Mouse (Mus musculus): ENCODE data around the gene Fggy.

Gene Fggy

GRCm38 (mm10) chr4:95597208-95597607 lies 39.9 kb downstream of the Fggy start:
- DNase-seq, result no peak

GRCm38 (mm10) chr4:95601776-95602175 lies 44.5 kb downstream of the Fggy start:
- DNase-seq, result no peak

GRCm38 (mm10) chr4:95603254-95603653 lies 45.9 kb downstream of the Fggy start:
- DNase-seq, result no peak

- no peak for DNase-seq
These were observed 53.4 kb downstream of the Fggy start for GRCm38 (mm10) chr4:95610663-95611062.

GRCm38 (mm10) chr4:95611390-95611789 lies 54.1 kb downstream of the Fggy start:
- DNase-seq, result no peak

- no peak for DNase-seq
These were observed 63.7 kb downstream of the Fggy start for GRCm38 (mm10) chr4:95621046-95621445.

- DNase-seq, result no peak
These were observed 67.4 kb downstream of the Fggy start for GRCm38 (mm10) chr4:95624696-95625095.

- no peak for DNase-seq
These were observed 68.3 kb downstream of the Fggy start for GRCm38 (mm10) chr4:95625651-95626050.

GRCm38 (mm10) chr4:95626186-95626585 lies 68.9 kb downstream of the Fggy start:
- DNase-seq, result no peak

GRCm38 (mm10) chr4:95634903-95635302 lies 77.6 kb downstream of the Fggy start:
- DNase-seq, result no peak

GRCm38 (mm10) chr4:95636937-95637749 lies 79.8 kb downstream of the Fggy start:
- peak; percentile 39 for DNase-seq

GRCm38 (mm10) chr4:95638063-95638462 lies 80.8 kb downstream of the Fggy start:
- no peak for DNase-seq

- no peak for DNase-seq
These were observed 83.5 kb downstream of the Fggy start for GRCm38 (mm10) chr4:95640831-95641230.

- no peak for DNase-seq
These were observed 86.7 kb downstream of the Fggy start for GRCm38 (mm10) chr4:95644048-95644447.

- no peak for DNase-seq
These were observed 91.7 kb downstream of the Fggy start for GRCm38 (mm10) chr4:95648801-95649551.

GRCm38 (mm10) chr4:95649552-95649905 lies 92.2 kb downstream of the Fggy start:
- DNase-seq, result no peak

- no peak for DNase-seq
These were observed 92.7 kb downstream of the Fggy start for GRCm38 (mm10) chr4:95649980-95650379.

- DNase-seq, result no peak
These were observed 94.7 kb downstream of the Fggy start for GRCm38 (mm10) chr4:95652044-95652443.

GRCm38 (mm10) chr4:95653296-95653912 lies 96.1 kb downstream of the Fggy start:
- DNase-seq, result no peak

GRCm38 (mm10) chr4:95653913-95654301 lies 96.6 kb downstream of the Fggy start:
- DNase-seq, result no peak

GRCm38 (mm10) chr4:95659024-95659423 lies 101.7 kb downstream of the Fggy start:
- DNase-seq, result no peak

- DNase-seq, result no peak
These were observed 106.3 kb downstream of the Fggy start for GRCm38 (mm10) chr4:95663596-95663995.

- DNase-seq, result no peak
These were observed 107.0 kb downstream of the Fggy start for GRCm38 (mm10) chr4:95664327-95664726.
